Mouse (Mus musculus) lung, postnatal 0 days (tissue): Measurements from ENCODE around the gene Eif4e3.

Experiments used
- CTCF ChIP-seq: IDR thresholded peaks from 2 replicates; pipeline ENCODE4 v1.5.1; 2016; ENCODE audit warnings: antibody characterized with exemption, mild to moderate bottlenecking
- EP300 ChIP-seq: IDR thresholded peaks from 2 replicates; pipeline ENCODE4 v1.6.1; 2016; ENCODE audit warnings: antibody characterized with exemption, mild to moderate bottlenecking, control low read depth

- TF ChIP-seq CTCF (no peak), EP300 (no peak)
Measured at GRCm38 (mm10) chr6:99602434-99602833, 64.1 kb downstream of the Eif4e3 start.
